Mouse (Mus musculus): ENCODE data around the gene Cage1. TPM values are rescaled to one million over a fixed set of nuclear protein-coding genes. Genes with fewer than 3 reads are reported as not detected.

Gene Cage1
- polyA plus RNA-seq, 1 experiment, result 2.2 TPM

DNA sequence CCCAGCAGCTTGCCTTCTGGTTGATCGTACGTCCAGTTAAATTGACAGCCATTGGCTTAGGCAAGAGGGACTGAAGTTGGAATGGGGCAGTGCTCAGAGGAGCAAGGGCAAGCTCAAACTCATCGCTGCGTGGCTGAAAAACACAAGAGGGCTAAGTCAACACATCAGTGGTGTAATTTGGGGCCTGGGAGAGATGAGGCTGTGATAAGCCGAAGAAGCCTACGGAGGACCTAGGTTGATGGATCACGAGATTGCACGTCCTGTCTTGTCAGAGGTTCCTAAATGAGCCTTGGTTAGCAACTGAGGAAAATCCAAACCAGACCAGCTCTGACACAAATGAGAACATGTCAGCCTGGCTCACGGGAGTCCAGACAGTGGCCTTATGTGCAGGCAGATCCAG, 74.3 kb downstream of the Cage1 start:
- TF ChIP-seq CTCF (IDR thresholded peaks at IDR 0.05; ENCODE audit: extremely low read depth, insufficient read depth, low read length), result no peak
- TF ChIP-seq POLR2A (IDR thresholded peaks at IDR 0.05; ENCODE audit: extremely low read depth, insufficient read depth, low read length), result no peak
- Histone ChIP-seq H3K4me3 (ENCODE audit: insufficient read depth, low read length) (no peak overlapping the region), H3K4me1 (ENCODE audit: control insufficient read depth, insufficient read depth, low read length) (peaks cover 2% of the 10 kb centered on the region; the same call in 1 of the 2 replicates), H3K27ac (ENCODE audit: insufficient read depth, low read length) (no peak overlapping the region)

DNA sequence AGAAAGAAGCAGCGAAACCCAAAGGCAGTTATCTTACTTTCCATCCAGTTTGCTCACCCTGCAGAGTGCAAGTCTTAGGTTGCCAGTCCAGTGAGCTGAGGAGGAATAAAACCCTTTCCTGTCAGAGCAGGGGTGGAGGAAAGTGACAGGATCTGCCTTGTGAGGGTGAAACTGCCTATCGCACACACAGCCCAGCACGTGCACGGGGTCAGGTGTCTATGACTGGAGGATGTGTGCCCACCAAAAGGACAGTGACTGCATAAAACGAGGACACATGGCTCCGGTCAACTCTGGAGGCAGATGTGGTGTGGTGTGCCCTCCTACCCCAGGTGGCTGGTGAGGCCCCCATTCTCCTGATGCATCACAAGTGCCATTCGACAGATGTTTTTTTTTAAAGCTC, 76.9 kb downstream of the Cage1 start:
- Histone ChIP-seq H3K27ac (ENCODE audit: insufficient read depth, low read length) (no peak overlapping the region), H3K4me1 (ENCODE audit: control insufficient read depth, insufficient read depth, low read length) (peaks cover 2% of the 10 kb centered on the region; the same call in 1 of the 2 replicates), H3K4me3 (ENCODE audit: insufficient read depth, low read length) (no peak overlapping the region)
- TF ChIP-seq POLR2A (IDR thresholded peaks at IDR 0.05; ENCODE audit: extremely low read depth, insufficient read depth, low read length) (no peak), CTCF (IDR thresholded peaks at IDR 0.05; ENCODE audit: extremely low read depth, insufficient read depth, low read length) (no peak)

DNA sequence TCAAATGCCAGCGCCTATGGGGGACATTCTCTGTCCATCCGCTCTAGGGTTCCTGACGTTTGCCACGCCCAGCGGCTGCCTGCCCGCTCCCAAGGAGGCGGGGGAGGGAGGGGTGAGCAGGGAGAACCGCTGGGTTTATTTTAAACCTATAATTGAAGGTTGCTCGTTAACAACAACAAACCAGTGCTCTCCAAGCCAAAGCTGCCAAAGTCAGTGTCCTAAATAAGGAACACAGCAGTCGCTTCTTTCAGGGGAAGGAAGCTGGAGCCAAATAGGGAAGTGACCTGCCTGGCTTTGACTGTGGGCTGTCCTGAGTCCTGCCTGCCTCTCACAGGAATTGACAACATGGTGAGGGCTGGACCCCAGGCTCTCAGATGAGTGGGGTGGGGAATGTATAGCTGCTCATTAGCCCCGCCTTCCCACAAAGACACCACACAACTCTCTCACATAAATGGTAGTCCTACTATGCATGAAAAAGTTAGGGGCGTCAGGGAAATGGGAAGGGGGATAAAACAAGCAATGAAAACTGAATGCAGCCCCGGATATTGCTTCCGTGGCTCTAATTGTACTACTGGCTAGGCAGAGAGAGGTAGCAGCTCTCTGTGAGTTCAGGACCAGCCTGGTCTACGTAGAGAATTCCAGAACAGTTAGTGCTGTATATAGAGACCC, 77.5 kb downstream of the Cage1 start:
- Histone ChIP-seq H3K4me1 (ENCODE audit: control insufficient read depth, insufficient read depth, low read length) (peaks cover 2% of the 10 kb centered on the region; the same call in 1 of the 2 replicates), H3K27ac (ENCODE audit: insufficient read depth, low read length) (no peak overlapping the region), H3K4me3 (ENCODE audit: insufficient read depth, low read length) (no peak overlapping the region)
- TF ChIP-seq POLR2A (IDR thresholded peaks at IDR 0.05; ENCODE audit: extremely low read depth, insufficient read depth, low read length) (no peak), CTCF (IDR thresholded peaks at IDR 0.05; ENCODE audit: extremely low read depth, insufficient read depth, low read length) (no peak)

GRCm38 (mm10) chr13:37958498-37959238, 78.2 kb downstream of the Cage1 start:
- Histone ChIP-seq H3K4me1 (ENCODE audit: control insufficient read depth, insufficient read depth, low read length) (no peaks in the 10 kb centered on the region), H3K4me3 (ENCODE audit: insufficient read depth, low read length) (no peak overlapping the region), H3K27ac (ENCODE audit: insufficient read depth, low read length) (no peak overlapping the region)
- TF ChIP-seq POLR2A (IDR thresholded peaks at IDR 0.05; ENCODE audit: extremely low read depth, insufficient read depth, low read length) (no peak), CTCF (IDR thresholded peaks at IDR 0.05; ENCODE audit: extremely low read depth, insufficient read depth, low read length) (no peak)

Other genes starting within 250 kb of the Cage1 start
- 28.0 and 28.2 TPM in 2 replicates for gene Ssr1, start 42.9 kb downstream of the Cage1 start, polyA plus RNA-seq (2012; rRNA removed)
- gene Riok1, start 74 bp downstream of the Cage1 start, polyA plus RNA-seq (2012; rRNA removed), result 26.3 and 33.7 TPM in 2 replicates
- 0.06 and 2.1 TPM in 2 replicates for gene Dsp, start 114.2 kb upstream of the Cage1 start, polyA plus RNA-seq (2012; rRNA removed)
- gene Snrnp48, start 167.9 kb upstream of the Cage1 start, polyA plus RNA-seq (2012; rRNA removed), result 30.1 and 30.6 TPM in 2 replicates